Mouse (Mus musculus) liver, embryonic 15.5 days (tissue): ENCODE results near the gene Tnfrsf12a. TPM values are rescaled to one million over a fixed set of nuclear protein-coding genes. Genes with fewer than 3 reads are reported as not detected.

ENCODE experiments used
- ATAC-seq: fragments of 200-750 bp; cut with Nextera tagmentation; 2 replicates; pipeline ENCODE4 v1.8.0; 2017; ENCODE audit warnings: moderate number of reproducible peaks, mild to moderate bottlenecking, moderate library complexity; ENCODE audit not compliant: insufficient read depth
- H3K27ac ChIP-seq: fragments of 300-500 bp; sonication (generic); replicated peaks from 2 replicates; pipeline ENCODE4 v1.5.1; 2015; ENCODE audit warnings: mild to moderate bottlenecking, inconsistent platforms
- H3K27me3 ChIP-seq: fragments of 300-500 bp; sonication (generic); 2 replicates; pipeline ENCODE4 v1.6.1; 2015; ENCODE audit warnings: mild to moderate bottlenecking, inconsistent platforms
- H3K36me3 ChIP-seq: fragments of 300-500 bp; sonication (generic); replicated peaks from 2 replicates; pipeline ENCODE4 v1.6.1; 2015; ENCODE audit warnings: moderate library complexity, mild to moderate bottlenecking, inconsistent platforms
- H3K4me1 ChIP-seq: fragments of 300-500 bp; sonication (generic); replicated peaks from 2 replicates; pipeline ENCODE4 v1.6.1; 2015; ENCODE audit warnings: inconsistent platforms
- H3K4me2 ChIP-seq: fragments of 300-500 bp; sonication (generic); 2 replicates; pipeline ENCODE4 v1.6.1; 2015; ENCODE audit warnings: moderate library complexity, mild to moderate bottlenecking, inconsistent platforms
- H3K4me3 ChIP-seq: fragments of 300-500 bp; sonication (generic); replicated peaks from 2 replicates; pipeline ENCODE4 v1.5.1; 2015; ENCODE audit warnings: mild to moderate bottlenecking, inconsistent platforms
- H3K9ac ChIP-seq: fragments of 300-500 bp; sonication (generic); 2 replicates; pipeline ENCODE4 v1.6.1; 2015; ENCODE audit warnings: moderate library complexity, mild to moderate bottlenecking, inconsistent platforms
- H3K9me3 ChIP-seq: fragments of 300-500 bp; sonication (generic); replicated peaks from 2 replicates; pipeline ENCODE4 v1.6.1; 2016; ENCODE audit warnings: inconsistent platforms
- WGBS: fragments of 180-500 bp; shearing (Covaris S2); methylation state at CpG from one replicate; pipeline ENCODE4 v1.1.7; 2015; ENCODE audit warnings: mixed read lengths; ENCODE audit not compliant: insufficient replicate concordance; 5-methylcytosine and 5-hydroxymethylcytosine counted together
- polyA plus RNA-seq: library from polyadenylated mRNA; unstranded; fragments of >200 nt; fragmentation: Nextera tagmentation; extraction: Ambion mirVana; gene quantifications from 2 replicates; pipeline ENCODE4 v1.2.1, GENCODE M21; 2015

Tnfrsf12a gene
- polyA plus RNA-seq, 1 experiment from 2014 or later, result 5.8 TPM

GRCm38 (mm10) chr17:23664556-23665021 is 12.7 kb downstream of the Tnfrsf12a start:
- no peak for ATAC-seq
- Histone ChIP-seq H3K36me3 (peaks cover 15% of the 10 kb centered on the region), H3K27me3 (peaks cover 43% of the 10 kb centered on the region), H3K4me2 (no peak overlapping the region), H3K27ac (no peak overlapping the region), H3K4me3 (no peak overlapping the region), H3K9ac (no peak overlapping the region), H3K4me1 (peaks cover 8% of the 10 kb centered on the region; the same call in 1 of the 2 replicates), H3K9me3 (no peaks in the 10 kb centered on the region)
- 23% methylated on average over 5 of the region's 5 CpGs for WGBS

DNA sequence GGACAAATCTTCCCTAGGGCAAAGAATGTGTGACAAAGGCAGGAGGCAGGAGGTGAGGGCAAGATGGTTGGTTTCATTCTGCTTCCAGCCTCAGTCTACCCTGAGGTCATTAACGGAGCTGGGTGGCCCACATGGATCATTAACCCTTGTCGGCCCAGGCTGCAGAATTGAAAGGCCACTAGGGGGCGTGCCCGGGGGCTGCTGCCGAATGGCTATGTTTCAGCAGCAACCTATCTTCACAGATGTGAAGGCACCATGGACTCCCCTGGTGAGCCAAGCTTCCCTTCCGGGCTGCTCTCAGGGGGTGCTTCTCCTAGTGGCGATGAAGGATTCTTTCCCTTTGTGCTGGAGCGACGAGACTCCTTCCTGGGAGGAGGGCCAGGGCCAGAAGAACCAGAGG is 15.7 kb downstream of the Tnfrsf12a start:
- H3K4me3 ChIP-seq, result no peak overlapping the region
- no peak overlapping the region for H3K27ac ChIP-seq
- 6% methylated on average over 9 of the region's 9 CpGs for WGBS
- no peak overlapping the region for H3K9ac ChIP-seq
- H3K9me3 ChIP-seq, result no peaks in the 10 kb centered on the region
- H3K27me3 ChIP-seq, result peaks cover 60% of the 10 kb centered on the region
- no peaks in the 10 kb centered on the region for H3K36me3 ChIP-seq
- peaks cover 8% of the 10 kb centered on the region; the same call in 1 of the 2 replicates for H3K4me1 ChIP-seq
- no peak overlapping the region for H3K4me2 ChIP-seq
- ATAC-seq, result no peak

- Histone ChIP-seq H3K36me3 (no peaks in the 10 kb centered on the region), H3K27me3 (peaks cover 62% of the 10 kb centered on the region)
- 2% methylated on average over 14 of the region's 14 CpGs for WGBS
Observed at GRCm38 (mm10) chr17:23660876-23661200, 16.4 kb downstream of the Tnfrsf12a start.

DNA sequence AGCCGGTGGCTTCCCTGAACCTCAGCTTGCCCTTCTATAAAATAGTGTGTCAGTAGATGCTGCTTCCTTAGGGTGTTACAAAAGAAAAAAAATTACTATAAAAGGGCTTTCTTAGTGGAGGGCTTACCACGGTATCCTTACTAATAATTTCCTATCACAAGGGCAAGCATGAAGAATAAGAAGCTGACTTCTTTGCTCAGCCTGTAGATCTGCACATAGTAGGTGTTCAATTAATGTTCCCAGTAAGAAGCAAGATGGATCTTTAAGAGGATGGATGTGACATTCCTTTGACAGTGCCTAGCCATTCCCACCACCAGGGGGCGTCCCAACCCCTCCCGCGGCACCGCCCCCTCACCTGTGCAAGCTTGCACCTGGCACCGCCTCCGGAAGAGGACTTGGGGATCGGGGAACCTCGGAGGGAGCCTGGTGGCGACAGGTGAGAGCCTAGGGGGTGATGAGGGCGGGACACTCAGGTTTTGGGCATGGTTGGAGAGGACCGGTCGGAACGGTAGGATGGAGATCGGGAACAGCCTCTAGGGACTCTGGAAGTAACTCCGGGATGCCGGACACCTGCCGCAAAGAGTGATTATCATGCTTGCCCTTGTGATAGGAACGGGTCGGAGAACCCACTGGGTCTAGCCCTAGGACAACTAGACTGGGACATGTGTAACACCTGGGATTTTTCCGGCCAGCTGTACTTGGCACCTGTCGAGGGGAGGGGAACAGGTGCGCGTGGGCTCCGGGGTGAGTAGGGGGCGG is 17.0 kb downstream of the Tnfrsf12a start, which contains the start of gene Bicdl2:
Bicdl2 (plus strand) TSS at position 390 of the 759 bp plus-strand sequence.
- Histone ChIP-seq H3K9ac (no peak within 1 kb of the TSS), H3K36me3 (no peaks in the 10 kb centered on the region), H3K9me3 (no peaks in the 10 kb centered on the region), H3K4me3 (peak within 1 kb of the TSS; percentile 29), H3K27me3 (peaks cover 62% of the 10 kb centered on the region), H3K27ac (no peak within 1 kb of the TSS), H3K4me1 (peaks cover 8% of the 10 kb centered on the region; the same call in 1 of the 2 replicates), H3K4me2 (peak within 1 kb of the TSS; percentile 41)
- WGBS, result 9% methylated on average over 27 of the region's 27 CpGs
- ATAC-seq, result no peak

More at GRCm38 (mm10) chr17:23660876-23661200, 16.4 kb downstream of the Tnfrsf12a start:
- peaks cover 8% of the 10 kb centered on the region; the same call in 1 of the 2 replicates for H3K4me1 ChIP-seq
- peak overlapping the region; percentile 29 for H3K4me3 ChIP-seq
- H3K4me2 ChIP-seq, result peak overlapping the region; percentile 41
- H3K27ac ChIP-seq, result no peak overlapping the region
- H3K9me3 ChIP-seq, result no peaks in the 10 kb centered on the region
- no peak for ATAC-seq
- H3K9ac ChIP-seq, result no peak overlapping the region

DNA sequence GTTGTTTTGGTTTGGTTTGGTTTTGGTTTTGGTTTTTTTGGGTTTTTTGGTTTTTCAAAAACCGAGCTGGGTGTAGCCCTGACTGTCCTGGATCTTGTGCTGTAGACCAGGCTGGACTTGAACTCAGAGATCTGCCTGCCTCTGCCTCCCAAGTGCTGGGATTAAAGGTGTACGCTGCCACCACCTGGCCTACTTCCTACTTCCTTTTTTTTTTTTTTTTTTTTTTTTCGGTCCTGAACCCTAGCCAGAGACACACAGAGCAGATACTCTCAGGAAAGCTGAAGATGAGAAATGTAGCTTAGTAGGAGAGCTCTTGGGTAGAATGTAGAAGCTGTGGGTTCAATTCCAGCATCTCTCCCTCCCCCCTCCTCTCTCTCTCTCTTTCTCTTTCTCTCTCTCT is 18.8 kb downstream of the Tnfrsf12a start:
- H3K9me3 ChIP-seq, result no peaks in the 10 kb centered on the region
- H3K4me2 ChIP-seq, result no peak overlapping the region
- H3K27me3 ChIP-seq, result peaks cover 58% of the 10 kb centered on the region
- H3K4me3 ChIP-seq, result no peak overlapping the region
- H3K36me3 ChIP-seq, result no peaks in the 10 kb centered on the region
- peaks cover 8% of the 10 kb centered on the region; the same call in 1 of the 2 replicates for H3K4me1 ChIP-seq
- no peak overlapping the region for H3K27ac ChIP-seq
- no peak overlapping the region for H3K9ac ChIP-seq
- ATAC-seq, result no peak
- 44% methylated on average over 3 of the region's 3 CpGs for WGBS

DNA sequence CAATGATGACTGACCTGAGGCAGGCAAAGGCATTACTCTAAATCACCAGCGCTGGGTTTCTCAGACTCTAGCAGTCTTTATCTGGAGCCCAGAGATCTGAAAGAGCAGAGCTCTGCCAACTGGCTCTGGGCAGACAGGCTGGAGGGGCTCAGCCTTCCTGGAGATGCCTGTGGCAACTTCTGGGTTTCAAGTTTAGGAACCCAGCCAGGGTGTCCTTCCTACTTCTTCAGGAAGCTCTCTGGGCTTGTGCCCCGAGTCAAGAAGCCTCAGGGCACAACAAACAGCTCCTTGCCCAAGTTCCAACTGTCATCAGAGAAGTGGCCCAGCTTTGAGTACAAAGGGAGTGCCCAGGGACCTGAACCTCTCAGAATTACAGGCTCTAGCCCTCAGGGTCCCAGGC is 22.9 kb downstream of the Tnfrsf12a start:
- peaks cover 18% of the 10 kb centered on the region for H3K27me3 ChIP-seq
- no peaks in the 10 kb centered on the region for H3K9me3 ChIP-seq
- H3K4me3 ChIP-seq, result no peak overlapping the region
- no peak overlapping the region for H3K9ac ChIP-seq
- H3K4me2 ChIP-seq, result no peak overlapping the region
- no peaks in the 10 kb centered on the region for H3K4me1 ChIP-seq
- 29% methylated on average over 2 of the region's 2 CpGs for WGBS
- no peaks in the 10 kb centered on the region for H3K36me3 ChIP-seq
- no peak for ATAC-seq
- H3K27ac ChIP-seq, result no peak overlapping the region

DNA sequence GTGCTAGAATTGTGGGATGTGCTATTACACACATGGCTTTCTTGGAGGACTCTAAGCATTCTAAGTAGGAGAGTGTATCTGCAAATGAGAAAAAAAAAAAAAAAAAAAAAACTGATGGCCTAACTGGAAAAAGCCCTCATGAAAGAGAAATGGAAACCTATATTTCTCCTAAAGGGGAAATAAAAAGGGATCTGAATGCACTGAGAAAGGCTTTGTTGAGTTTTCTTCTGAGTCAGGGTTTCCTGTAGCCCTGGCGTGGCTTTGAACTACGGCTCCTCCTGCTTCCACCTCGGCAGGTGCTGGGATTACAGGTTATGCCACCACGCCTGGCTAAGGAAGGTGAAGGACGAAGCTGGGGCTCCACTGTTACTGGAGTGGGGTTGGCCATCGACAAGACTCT is 23.3 kb downstream of the Tnfrsf12a start:
- peaks cover 14% of the 10 kb centered on the region for H3K27me3 ChIP-seq
- 34% methylated on average over 6 of the region's 6 CpGs for WGBS
- H3K4me1 ChIP-seq, result no peaks in the 10 kb centered on the region
- no peak overlapping the region for H3K9ac ChIP-seq
- H3K9me3 ChIP-seq, result no peaks in the 10 kb centered on the region
- no peak for ATAC-seq
- no peak overlapping the region for H3K4me2 ChIP-seq
- H3K27ac ChIP-seq, result no peak overlapping the region
- no peaks in the 10 kb centered on the region for H3K36me3 ChIP-seq
- no peak overlapping the region for H3K4me3 ChIP-seq

DNA sequence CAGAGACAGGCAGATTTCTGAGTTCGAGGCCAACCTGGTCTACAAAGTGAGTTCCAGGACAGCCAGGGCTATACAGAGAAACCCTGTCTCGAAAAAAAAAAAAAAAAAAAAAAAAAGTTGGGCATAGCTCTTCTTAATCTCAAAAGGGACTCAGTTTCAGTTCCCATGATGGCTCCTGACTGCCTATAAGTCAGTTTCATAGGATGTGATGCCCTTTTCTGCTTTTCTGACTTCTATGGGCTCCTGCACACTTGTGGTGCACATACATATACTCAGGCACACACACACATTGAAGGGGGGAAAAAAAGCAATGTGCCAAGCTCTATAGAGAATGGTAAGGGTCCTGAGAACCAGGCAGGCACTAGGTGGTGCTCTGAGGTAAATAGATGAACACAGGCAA is 23.9 kb downstream of the Tnfrsf12a start:
- no peaks in the 10 kb centered on the region for H3K4me1 ChIP-seq
- H3K27me3 ChIP-seq, result peaks cover 11% of the 10 kb centered on the region
- WGBS, result 50% methylated on average over 2 of the region's 2 CpGs
- H3K9me3 ChIP-seq, result no peaks in the 10 kb centered on the region
- no peak overlapping the region for H3K4me2 ChIP-seq
- no peak overlapping the region for H3K4me3 ChIP-seq
- no peaks in the 10 kb centered on the region for H3K36me3 ChIP-seq
- ATAC-seq, result no peak
- no peak overlapping the region for H3K27ac ChIP-seq
- no peak overlapping the region for H3K9ac ChIP-seq

DNA sequence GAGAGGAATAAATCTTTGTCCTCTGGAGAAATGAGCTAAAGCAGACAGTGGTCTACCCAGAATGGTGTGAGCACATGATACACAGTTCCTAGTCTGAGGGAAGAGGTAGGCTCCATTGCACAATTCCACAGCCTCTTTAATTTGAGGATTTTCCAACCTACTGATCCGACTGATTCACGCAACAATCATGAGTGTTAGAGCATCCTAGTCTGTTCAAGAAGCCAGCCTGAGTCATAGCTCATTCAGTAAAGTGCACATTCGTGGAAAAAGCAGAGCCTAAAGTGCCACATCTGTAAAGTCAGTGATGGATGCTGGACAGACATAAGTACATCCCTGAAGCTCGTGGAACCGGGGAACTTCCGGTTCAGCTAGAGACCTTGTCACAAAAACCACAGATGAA is 25.9 kb downstream of the Tnfrsf12a start:
- Histone ChIP-seq H3K4me1 (no peaks in the 10 kb centered on the region), H3K9ac (no peak overlapping the region)
- 52% methylated on average over 6 of the region's 6 CpGs for whole genome bisulfite sequencing

DNA sequence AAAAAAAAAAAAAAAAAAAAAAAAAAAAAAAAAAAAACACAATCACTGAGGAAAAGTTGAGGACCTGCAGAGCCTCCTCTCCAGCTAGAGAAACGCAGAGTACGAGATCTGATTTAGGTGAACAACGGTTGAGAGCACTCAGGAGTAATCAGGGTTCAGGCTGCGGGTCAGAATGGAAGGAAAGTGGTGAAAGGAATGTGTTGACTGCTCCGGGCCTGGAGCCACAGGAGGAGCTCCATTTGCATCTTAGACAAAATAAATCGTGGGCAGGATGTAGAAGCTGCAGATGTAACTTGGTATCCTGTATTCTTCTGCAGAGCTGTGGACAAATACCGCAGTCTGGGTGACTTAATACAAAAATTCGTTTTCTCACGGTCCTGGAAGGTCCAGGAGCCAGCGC is 31.4 kb downstream of the Tnfrsf12a start:
- peaks cover 6% of the 10 kb centered on the region; the same call in 1 of the 2 replicates for H3K4me1 ChIP-seq
- H3K9me3 ChIP-seq, result no peaks in the 10 kb centered on the region
- H3K4me3 ChIP-seq, result no peak overlapping the region
- no peak overlapping the region for H3K9ac ChIP-seq
- no peak overlapping the region for H3K4me2 ChIP-seq
- no peaks in the 10 kb centered on the region for H3K36me3 ChIP-seq
- no peak for ATAC-seq
- no peak overlapping the region for H3K27ac ChIP-seq
- 45% methylated on average over 10 of the region's 10 CpGs for WGBS
- H3K27me3 ChIP-seq, result peaks cover 46% of the 10 kb centered on the region

More for the DNA sequence above, 25.9 kb downstream of the Tnfrsf12a start:
- Histone ChIP-seq H3K4me2 (no peak overlapping the region), H3K4me3 (no peak overlapping the region), H3K9me3 (no peaks in the 10 kb centered on the region), H3K36me3 (no peaks in the 10 kb centered on the region), H3K27ac (no peak overlapping the region), H3K27me3 (peaks cover 11% of the 10 kb centered on the region)
- ATAC-seq, result no peak

DNA sequence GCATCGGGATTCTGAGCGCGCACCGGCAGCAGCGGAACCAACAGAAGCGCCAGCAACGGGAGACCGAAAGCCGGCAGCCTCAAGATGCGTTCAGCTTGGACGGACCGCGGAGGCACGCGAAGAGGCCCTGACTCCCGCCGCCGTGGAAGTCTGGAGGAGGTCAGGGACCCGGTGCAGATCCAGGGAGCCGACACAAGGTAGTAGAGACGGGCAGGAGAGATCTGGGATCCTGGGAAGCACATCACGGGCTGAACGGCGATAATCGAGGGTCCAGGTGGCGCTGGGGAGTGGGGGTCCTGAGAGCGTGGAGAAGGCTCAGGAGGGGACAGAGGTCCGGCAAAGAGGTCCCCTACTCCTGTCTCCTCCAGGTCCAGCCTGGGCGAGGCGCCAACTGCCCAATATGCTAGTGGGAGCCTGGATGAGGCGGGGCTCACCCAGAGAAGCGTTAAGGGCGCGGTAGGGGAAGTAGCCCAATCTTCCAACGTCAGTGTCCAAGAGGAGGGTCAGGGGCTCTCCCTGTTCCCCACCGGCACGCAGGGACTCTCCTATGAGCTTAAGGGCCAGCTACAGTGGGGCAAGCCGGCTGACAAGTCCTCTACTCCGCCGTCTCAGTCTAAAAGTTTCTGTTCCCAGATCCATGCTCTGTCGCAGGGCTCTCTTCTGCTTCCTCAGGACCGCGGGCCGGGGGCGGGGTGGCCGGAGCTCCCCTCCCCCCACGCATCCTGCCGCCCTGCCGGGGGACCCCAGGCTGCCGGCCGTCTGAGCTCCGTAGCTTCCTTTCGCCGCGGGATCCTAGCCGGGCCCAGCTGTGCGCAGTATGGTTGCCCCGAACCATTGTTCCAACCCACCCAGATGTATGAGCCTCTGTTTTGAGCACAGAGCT is 32.4 kb downstream of the Tnfrsf12a start, which contains the start of gene Mmp25:
Mmp25 (minus strand) TSS at position 665 of the 883 bp plus-strand sequence.
- Histone ChIP-seq H3K4me2 (peak within 1 kb of the TSS; percentile 55), H3K27me3 (peaks cover 46% of the 10 kb centered on the region), H3K4me3 (peak within 1 kb of the TSS; percentile 41), H3K36me3 (no peaks in the 10 kb centered on the region), H3K4me1 (peaks cover 6% of the 10 kb centered on the region; the same call in 1 of the 2 replicates), H3K9ac (no peak within 1 kb of the TSS), H3K27ac (no peak within 1 kb of the TSS), H3K9me3 (no peaks in the 10 kb centered on the region)
- no peak for ATAC-seq
- WGBS, result 2% methylated on average over 58 of the region's 58 CpGs
